Mouse (Mus musculus): ENCODE results near the gene Cc2d1a.

Gene Cc2d1a

DNA sequence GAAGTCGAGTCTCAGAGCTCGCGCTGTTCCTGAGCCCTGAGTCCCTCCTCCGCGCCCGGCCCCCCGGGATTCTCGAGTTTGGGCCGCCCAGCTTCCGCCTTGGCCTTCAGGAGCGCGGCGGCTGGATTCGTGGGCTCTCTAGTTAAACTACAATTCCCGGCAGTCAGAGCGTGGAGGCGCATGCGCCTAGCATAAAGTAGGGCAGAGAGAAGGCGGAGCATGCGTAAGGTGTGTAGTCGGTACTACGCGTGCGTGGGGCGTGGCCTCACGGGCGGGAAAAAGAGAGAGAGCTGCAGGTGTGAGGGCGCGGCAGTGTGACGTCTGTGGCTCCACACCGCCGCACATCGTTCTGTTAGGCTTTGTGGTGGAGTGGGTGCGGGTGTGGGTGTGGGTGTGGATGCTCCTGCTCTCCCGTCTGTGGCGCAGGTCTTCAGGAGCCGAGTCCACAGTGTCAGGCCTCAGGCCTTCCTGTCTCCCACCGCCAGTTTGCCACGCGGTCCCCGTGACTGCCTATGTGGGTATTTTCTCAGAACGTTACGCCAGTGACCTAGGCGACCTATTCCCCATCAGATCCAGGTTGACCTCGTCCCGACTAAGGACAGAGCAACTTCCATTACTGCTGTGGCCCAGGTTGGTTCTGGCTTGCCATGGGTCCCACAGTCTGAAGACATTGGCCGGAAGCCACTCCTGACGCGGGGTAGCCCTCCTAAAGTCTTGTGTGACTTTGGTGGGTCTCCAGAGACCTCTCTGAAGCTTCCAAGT lies at the start of gene Cc2d1a, which contains the start of gene 4930432K21Rik:
TSS of gene Cc2d1a (minus strand) at position 168 of the 762 bp plus-strand sequence.
TSS of gene 4930432K21Rik (plus strand) at position 257 of the 762 bp plus-strand sequence.
- DNase-seq = peak; percentile 97

GRCm38 (mm10) chr8:84197141-84197921 lies 49.6 kb upstream of the Cc2d1a start:
- peak; percentile 92 for DNase-seq

DNA sequence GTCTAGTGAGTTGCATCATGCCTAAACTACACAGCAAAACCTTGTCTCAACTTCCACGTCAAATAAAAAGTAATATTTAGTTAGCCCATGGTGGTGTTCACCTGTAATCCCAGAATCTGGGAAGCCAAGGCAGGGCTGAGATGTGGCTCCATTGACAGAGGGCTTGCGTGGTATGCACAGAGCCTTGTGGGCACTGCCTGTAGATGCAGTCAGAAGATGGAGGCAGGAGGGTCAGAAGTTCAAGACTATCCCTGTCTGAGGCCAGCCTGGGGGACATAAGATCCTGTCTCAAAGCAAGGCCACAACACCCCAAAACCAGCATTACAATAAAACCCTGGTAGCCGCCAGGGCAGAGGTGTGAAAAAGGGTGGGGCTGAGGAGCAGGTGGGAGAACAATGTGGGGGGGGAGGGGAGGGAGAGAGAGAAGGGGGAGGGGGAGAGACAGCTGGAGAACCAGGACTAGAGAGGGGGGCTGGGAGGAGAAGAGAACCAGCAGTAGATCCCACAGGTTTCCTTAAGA lies 46.5 kb upstream of the Cc2d1a start:
- no peak for DNase-seq

DNA sequence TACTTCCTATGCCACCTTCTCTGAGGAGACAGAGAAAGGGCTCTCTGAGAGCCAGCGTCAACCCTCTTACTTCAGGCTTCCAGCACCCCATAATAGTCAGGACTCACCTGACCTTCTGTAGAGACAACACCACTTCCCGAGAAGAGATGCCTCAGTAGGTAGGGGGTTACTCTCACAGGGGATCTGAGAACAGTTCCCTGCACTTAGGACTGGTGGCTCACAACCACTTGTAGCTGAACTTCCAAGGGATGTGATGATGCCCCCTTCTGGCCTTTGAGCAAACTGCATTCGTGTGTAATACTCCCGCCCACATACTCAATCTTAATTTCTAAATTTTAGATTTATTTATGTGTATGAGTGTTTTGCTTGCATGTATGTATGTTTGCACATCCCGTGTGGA lies 45.8 kb upstream of the Cc2d1a start:
- DNase-seq = no peak

DNA sequence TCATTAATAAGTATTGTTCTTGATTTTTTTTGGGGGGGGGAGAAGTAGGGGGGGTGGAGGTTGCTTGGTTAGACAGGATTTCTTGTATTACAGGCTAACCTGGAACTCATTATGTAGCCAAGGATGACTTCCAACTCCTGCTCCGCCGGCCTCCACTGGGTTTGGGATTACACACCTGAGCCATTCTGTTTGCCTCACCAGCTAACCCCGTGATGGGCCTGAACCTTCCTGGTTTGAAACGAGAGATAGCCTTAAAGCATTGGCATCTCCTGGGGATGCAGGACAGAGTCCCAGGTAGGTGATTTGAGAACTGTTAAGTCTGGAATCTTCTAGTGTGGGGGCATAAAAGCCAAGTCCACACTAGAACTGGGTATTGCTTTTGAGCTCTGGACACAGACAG lies 45.4 kb upstream of the Cc2d1a start:
- no peak for DNase-seq

GRCm38 (mm10) chr8:84192555-84192954 lies 44.8 kb upstream of the Cc2d1a start:
- DNase-seq = peak; percentile 79

- peak; percentile 60 for DNase-seq
Observed at GRCm38 (mm10) chr8:84192023-84192422, 44.3 kb upstream of the Cc2d1a start.

- no peak for DNase-seq
Observed at GRCm38 (mm10) chr8:84190191-84190867, 42.6 kb upstream of the Cc2d1a start.

DNA sequence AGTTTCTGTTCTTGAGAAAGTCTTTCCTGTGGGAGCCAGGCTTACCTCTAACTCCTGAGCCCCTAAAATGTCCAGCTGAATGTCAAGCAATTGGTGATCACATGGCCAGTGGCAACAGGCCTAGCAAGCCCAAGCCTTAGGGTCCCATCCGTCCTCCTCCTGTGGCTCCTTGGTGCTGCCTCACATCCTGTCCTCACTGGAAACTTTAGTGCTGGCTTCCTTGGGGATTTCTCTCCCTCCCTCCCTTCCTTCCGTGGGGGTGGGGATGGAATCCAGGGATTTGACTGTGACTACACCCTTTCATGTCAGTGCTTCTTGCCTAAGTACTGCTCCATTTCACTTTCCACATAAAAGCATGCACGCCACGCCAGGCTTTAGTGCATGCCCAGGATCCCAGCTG lies 41.9 kb upstream of the Cc2d1a start:
- no peak for DNase-seq

- DNase-seq = no peak
Observed at GRCm38 (mm10) chr8:84188671-84189070, 40.9 kb upstream of the Cc2d1a start.

GRCm38 (mm10) chr8:84187065-84187755 lies 39.5 kb upstream of the Cc2d1a start:
- peak; percentile 71 for DNase-seq

GRCm38 (mm10) chr8:84186547-84186946 lies 38.8 kb upstream of the Cc2d1a start:
- peak; percentile 89 for DNase-seq

DNA sequence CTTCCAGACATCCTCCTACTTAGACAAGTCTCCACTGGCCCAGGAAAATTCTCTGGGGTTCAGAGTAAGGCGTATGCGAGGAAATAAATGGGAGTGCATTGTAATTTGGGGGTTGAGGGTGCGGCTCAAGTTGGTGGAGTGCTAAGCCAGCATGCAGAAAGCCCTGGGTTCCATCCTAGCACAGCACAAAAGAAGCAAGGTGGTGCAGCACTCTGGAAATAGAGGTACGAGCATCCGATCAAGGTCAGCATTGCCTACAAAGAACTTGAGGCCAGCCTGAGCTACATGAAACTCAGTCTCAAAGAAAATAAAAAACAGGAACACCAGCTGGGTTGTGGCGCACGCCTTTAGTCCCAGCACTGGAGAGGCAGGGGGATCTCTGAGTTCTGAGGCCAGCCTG lies 37.4 kb upstream of the Cc2d1a start, which contains the start of gene Nanos3:
TSS of gene Nanos3 (minus strand) at position 101 of the 400 bp plus-strand sequence.
- DNase-seq = no peak

- DNase-seq = no peak
Observed at GRCm38 (mm10) chr8:84184085-84185043, 36.6 kb upstream of the Cc2d1a start.

- DNase-seq = peak; percentile 74
Observed at GRCm38 (mm10) chr8:84183261-84184084, 35.7 kb upstream of the Cc2d1a start.

GRCm38 (mm10) chr8:84182833-84183232 lies 35.1 kb upstream of the Cc2d1a start:
- DNase-seq = no peak

DNA sequence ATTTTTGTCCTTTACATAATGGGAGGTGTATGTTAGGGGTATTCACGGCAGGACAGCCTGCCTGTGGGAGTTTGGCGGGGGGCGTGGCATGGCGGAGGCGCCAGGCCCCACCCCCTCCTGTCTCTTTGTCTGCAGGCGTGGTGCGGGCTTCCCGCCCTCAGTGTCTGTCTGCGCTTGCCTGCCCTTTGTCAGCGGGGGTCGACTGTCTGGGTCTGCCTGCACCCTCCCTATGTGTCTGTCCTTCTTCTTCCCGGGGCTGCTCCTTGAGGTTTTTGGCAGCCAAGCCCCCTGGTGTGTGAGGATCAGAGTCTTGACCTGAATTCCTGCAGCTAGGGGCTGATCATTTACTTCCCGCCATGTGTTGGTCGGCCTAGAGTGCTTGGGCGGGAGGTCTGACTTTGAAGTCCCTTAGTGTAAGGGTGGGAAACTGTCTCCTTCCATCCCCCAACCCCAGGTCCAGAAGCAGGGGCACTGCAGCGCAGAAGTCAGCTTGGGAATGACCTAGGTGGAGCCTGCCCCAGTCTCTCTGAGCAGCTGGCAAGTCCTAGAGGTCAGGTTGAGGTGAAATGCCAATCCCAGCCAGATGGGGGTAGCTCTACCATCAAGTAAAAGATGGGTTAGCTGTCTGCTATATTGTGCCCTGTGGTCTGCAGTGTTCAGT lies 32.9 kb upstream of the Cc2d1a start:
- DNase-seq = peak; percentile 77

DNA sequence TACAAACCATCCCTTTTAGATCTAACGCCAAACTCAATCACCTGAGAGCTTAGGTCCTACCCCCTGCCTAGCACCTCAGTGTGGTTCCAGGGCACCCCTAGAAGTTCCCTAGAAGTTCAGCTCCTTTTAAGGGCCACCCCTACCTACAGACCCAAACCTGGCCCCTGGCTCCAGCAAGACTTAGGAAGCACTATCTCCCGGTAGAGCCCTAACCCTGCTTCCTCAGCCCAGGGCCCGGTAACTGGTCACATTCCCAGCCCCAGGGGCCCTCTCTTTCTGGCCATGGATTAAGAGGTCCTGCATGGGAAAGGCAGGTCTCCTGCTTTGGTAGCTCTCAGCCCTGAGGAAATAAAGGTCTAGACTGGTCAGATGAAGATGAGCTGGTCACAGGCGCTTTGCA lies 32.2 kb upstream of the Cc2d1a start:
- no peak for DNase-seq

DNA sequence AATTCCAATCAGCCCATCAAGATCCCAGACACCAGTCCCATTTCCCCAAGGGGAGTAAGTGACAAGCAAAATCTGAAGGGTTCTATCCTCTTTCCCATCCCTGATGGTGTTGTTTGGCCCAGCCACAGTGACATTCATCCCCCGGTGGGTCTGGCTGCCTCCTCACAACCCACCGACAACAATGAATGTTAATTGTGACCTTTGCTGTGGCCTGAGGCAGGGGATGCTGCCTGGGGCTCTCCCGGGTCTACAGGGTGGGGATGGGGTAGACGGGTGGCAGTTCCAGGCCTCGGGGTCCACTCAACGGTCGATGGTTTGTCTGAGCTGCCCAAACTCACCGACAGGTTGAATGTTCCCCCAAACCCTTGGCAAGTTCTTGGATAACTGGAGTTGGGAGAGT lies 30.9 kb upstream of the Cc2d1a start:
- no peak for DNase-seq

GRCm38 (mm10) chr8:84177405-84177804 lies 29.7 kb upstream of the Cc2d1a start:
- DNase-seq = no peak
